Mouse (Mus musculus) ovary, postnatal 36 days (tissue): ENCODE measurements around the gene Kdm1a.

Experiments
- DNase-seq: peaks from one replicate; pipeline ENCODE4 v3.0.0; 2022; ENCODE audit warnings: low spot score, mixed read lengths

The Kdm1a gene

GRCm38 (mm10) chr4:136602568-136602967 lies at the start of gene Kdm1a:
Gene Kdm1a, minus strand, starts transcription at chr4:136602723.
- peak; percentile 96 for DNase-seq

DNA sequence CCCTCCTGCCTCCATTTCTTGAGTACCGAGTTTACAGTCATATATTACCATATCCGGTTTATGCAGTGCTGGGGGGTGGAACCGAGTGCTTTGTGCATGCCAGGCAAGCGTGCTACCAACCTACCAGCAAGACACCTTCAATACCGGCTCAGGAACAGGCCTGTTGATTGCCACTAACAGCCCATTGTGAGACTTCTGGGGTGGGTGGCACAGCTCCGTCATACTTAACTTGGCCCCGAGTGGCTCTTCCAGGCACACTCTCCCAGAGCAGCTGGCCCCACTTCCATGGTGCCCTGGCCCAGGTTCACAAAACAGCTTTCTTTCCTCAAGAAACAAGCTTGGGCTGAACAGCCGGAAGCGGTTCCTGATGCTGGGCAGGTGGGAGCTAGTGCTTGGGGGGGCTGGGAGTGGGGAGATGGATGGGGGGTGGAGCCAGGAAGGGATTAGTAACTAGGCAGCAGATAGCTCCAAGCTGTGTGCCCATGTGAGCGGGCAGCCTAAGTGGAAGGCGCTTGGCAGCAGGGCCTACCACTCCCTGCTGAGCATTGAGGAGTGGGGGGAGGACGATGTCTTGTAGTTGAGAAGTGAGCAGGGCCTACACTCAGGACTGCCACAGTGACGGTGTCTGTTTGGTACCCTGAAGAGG lies 49.5 kb upstream of the Kdm1a start:
- DNase-seq, result no peak

GRCm38 (mm10) chr4:136651357-136651811 lies 48.9 kb upstream of the Kdm1a start:
- DNase-seq, result no peak

GRCm38 (mm10) chr4:136650261-136650660 lies 47.7 kb upstream of the Kdm1a start:
- DNase-seq, result no peak

- DNase-seq, result no peak
These were observed 47.1 kb upstream of the Kdm1a start for GRCm38 (mm10) chr4:136649480-136650196.

DNA sequence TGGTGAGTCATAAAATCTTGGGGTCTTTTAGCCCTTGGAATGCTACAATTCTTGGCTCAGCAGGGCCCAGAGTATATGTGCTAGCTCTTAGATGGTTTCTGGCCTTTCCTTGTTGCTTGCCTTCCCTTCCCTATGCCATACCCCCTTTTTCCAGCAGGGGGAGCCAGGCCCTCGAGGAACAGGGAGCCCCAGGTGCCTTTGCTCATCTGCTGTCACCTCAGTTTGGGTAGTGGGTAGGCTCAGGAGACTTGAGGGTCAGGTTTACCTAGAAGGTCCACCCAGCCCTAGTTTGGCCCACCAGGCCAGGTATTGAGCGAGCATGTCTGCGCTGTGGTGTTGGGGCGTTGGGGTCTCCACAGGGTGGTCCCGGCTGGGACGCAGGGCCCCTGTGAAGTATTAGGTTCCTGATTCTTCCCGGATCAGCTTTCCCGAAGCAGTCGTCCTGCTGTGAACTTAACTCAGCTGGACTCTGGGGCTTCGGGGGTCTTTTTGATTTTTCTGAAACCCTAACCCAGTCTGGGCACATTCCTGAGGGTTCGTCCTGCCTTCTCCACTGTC lies 46.5 kb upstream of the Kdm1a start:
- peak; percentile 73 for DNase-seq

DNA sequence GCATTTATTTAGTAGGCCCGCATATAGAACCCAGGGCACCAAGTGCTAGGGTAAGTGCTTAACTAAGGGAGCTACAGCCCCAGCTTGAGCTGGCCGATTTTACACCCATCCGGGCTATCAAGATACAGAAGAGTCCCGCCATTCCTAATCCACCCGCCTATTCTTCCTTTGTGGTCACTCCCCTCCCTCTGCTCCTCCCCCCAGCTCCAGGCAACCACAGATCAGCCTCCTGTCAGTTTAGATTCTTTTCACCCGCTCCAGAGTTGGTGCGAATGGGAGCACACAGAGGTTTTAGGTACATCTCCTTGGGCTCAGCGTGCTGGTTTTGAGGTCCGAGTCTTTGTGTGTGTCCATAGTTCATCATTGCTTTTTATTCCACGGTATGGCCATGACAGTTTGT lies 36.4 kb upstream of the Kdm1a start:
- DNase-seq, result no peak

GRCm38 (mm10) chr4:136638230-136638750 lies 35.8 kb upstream of the Kdm1a start:
- DNase-seq, result no peak

- peak; percentile 24 for DNase-seq
These were observed 35.2 kb upstream of the Kdm1a start for GRCm38 (mm10) chr4:136637563-136638229.

DNA sequence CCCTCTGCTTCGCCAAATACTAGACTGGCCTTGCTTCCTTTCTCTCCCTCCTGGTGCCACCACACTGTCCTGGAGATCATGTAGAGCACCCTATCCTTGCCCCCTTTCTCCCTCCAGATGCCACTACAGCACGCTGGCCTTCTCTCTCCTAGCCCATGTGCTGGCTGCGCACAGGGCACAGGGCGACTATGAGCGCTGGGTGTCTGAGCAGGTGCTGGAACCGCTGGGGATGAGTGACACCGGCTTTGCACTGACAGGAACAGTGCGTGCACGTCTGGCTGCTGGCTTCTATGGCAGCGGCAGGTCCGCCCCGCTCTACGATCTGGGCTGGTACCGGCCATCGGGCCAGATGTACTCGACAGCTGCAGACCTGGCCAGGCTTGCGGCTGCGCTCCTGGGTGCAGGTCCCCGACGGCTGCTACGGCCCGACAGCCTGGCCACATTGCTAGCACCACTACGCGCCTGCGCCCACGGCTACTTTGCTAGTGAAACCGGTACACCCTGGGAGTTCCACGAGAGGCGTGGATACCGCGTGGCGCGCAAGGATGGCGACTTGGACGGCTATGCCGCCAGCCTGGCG lies 34.5 kb upstream of the Kdm1a start:
- no peak for DNase-seq

DNA sequence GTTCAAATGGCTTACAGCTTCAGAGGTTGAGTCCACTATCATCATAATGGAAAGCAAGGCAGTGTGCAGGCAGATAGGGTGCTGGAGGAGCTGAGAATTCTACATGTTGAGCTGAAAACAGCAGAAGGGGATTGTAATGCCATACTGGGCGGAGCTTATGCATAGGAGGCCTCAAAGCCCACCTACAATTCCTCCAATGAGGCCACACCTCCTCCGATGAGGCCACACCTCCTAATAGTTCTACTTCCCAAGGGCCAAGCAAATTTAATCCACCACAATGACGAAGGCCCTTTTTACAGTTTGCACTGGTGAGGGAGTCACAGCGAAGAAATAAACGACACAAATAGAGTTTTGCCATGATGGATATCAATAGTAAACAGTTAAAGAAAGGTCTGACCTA lies 34.0 kb upstream of the Kdm1a start:
- no peak for DNase-seq

- no peak for DNase-seq
These were observed 33.5 kb upstream of the Kdm1a start for GRCm38 (mm10) chr4:136635995-136636394.

DNA sequence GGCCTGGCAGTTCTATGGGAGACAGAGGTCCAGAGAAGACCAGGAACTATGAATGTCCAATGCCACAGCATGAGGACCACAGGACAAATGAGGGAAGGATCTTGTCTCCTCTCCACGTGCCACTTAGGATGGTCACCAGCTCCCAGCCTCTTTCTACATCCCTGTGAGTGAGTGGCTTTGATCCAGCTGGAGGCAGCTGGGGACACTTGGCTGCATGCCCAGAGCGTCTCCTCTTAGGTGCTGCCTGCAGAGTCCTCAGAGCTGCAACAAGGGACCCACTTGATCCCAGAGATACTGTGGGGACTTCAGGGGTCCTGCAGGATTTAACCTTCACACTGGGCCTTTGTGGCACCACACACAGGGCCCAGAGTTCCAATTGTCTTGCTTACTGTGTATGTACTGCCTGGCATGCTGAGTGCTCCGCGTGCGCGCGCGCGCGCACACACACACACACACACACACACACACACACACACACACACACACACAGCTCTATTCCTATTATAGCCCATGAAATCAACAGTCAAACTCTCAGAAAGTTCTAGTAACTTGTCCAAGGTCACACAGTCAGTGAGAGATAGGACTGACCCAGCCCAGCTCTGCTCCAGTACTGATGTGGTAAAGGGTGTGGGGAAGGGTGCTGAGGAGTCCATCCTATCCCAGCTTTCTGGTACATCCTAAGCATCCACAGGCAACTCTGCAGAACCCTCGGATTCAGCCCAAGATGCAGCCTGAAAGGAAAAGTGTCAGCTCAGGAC lies 28.9 kb upstream of the Kdm1a start:
- DNase-seq, result peak; percentile 30

DNA sequence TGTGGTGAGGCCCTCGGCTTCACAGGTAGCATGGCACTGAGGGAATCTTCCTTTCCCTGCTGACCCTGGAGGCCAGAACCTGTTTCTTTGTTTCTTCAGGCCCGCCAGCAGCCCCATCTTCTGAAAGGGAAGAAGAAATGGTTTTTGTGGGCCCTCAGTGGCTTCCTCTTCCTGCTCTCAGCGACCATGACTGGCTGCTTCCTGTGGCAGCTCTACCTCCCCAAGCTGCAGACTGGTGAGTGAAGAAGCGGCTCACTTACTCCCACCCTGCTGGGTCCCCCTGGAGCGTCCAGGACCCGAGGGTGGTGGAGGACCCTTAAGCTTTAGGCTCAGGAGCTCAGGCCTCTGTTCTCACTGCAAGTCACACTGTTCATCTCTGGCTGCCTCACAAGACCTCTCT lies 24.1 kb upstream of the Kdm1a start:
- no peak for DNase-seq

GRCm38 (mm10) chr4:136622388-136622787 lies 19.9 kb upstream of the Kdm1a start, which contains the start of gene Lactbl1:
Gene Lactbl1, plus strand, starts transcription at chr4:136622621.
- no peak for DNase-seq

DNA sequence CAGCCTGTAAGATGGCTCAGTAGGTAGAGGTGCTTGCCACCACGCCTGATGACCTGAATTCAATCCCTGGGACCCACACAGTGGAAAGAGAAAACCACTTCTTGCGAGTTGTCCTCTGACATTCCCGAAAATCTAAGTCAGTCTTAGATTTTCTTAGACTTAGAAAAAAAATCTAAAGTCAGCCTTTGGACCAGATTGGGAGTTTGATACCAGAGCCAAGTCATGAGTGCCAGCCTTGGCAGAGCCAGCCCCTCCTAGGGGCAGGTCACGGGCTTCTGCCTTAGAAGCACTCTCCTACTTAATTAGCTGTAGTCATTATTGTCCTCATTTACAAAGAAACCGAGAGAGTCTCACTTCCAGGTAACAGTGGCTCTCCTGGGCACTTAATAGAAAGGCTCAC lies 19.4 kb upstream of the Kdm1a start:
- no peak for DNase-seq

- no peak for DNase-seq
These were observed 18.8 kb upstream of the Kdm1a start for GRCm38 (mm10) chr4:136621336-136621735.

- no peak for DNase-seq
These were observed 11.1 kb upstream of the Kdm1a start for GRCm38 (mm10) chr4:136613657-136614056.

DNA sequence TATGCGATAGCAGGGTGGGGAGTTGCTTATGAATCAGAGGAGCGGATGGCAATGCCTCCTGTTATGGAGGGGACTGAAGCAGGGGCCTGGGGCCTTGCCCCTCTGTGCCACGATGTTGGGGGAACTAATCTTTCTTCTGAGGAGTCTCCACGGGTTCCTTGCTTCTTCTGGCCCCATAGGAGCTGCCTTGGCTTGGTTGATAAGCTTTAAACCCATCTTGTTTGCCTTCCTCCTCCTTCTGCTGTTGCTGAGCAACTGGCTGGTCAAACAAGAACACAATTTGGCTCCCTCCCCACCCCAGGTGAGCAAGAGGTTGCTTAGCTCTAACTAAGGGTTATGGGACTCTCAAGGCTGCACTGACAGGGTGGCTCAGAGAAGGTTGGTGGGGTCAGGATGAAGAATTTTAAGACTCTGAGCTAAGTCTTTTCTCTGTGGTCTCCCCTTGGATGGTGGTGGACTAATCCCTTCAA lies 7.9 kb upstream of the Kdm1a start, which contains the start of gene Tex46:
Tex46 (plus strand) TSS at position 51 of the 470 bp plus-strand sequence.
- DNase-seq, result no peak

- DNase-seq, result no peak
These were observed 3.4 kb upstream of the Kdm1a start for GRCm38 (mm10) chr4:136605756-136606485.
